Mouse (Mus musculus) MEL (cell line): ENCODE data around the gene Fam192a. TPM values are rescaled to one million over a fixed set of nuclear protein-coding genes. Genes with fewer than 3 reads are reported as not detected.

Experiments
- DNase-seq: peaks from one replicate; pipeline ENCODE4 v3.0.0; 2011; ENCODE audit warnings: low read depth, low spot score
- H3K27ac ChIP-seq: 2 replicates; pipeline ENCODE4 v1.5.1; 2012; ENCODE audit warnings: low read depth, mild to moderate bottlenecking, control low read depth, low read length, moderate library complexity; ENCODE audit not compliant: control insufficient read depth
- H3K27me3 ChIP-seq, 2 experiments: fragments of 150-350 bp in 1 of 2; sonication (generic) in 1 of 2; 2 replicates each; pipeline ENCODE4 v1.6.1; 2012; ENCODE audit warnings: low read length in 2 of 2, mild to moderate bottlenecking in 2 of 2, improper control_type of control experiment in 1 of 2, moderate library complexity in 1 of 2; ENCODE audit not compliant: insufficient read depth in 2 of 2, control insufficient read depth in 1 of 2
- H3K36me3 ChIP-seq, 2 experiments: 2 replicates each; pipeline ENCODE4 v1.6.1; 2012 to 2014; ENCODE audit warnings: low read length in 2 of 2, improper control_type of control experiment in 1 of 2, inconsistent platforms in 1 of 2, mild to moderate bottlenecking in 1 of 2; ENCODE audit not compliant: insufficient read depth in 2 of 2, control insufficient read depth in 1 of 2
- H3K4me1 ChIP-seq, 2 experiments: fragments of 150-350 bp in 1 of 2; sonication (generic) in 1 of 2; 2 replicates each; pipeline ENCODE4 v1.6.1; 2012; ENCODE audit warnings: low read length in 2 of 2, improper control_type of control experiment in 1 of 2, mild to moderate bottlenecking in 1 of 2; ENCODE audit not compliant: insufficient read depth in 2 of 2, control insufficient read depth in 1 of 2
- H3K4me3 ChIP-seq, 2 experiments: fragments of 150-350 bp in 1 of 2; sonication (generic) in 1 of 2; 2 replicates each; pipeline ENCODE4 v1.5.1; 2012; ENCODE audit warnings: low read depth in 2 of 2, low read length in 2 of 2, mild to moderate bottlenecking in 2 of 2, moderate library complexity in 2 of 2, control low read depth in 1 of 2, improper control_type of control experiment in 1 of 2; ENCODE audit not compliant: control insufficient read depth in 1 of 2, insufficient read depth in 1 of 2
- H3K79me2 ChIP-seq: 2 replicates; pipeline ENCODE4 v1.6.1; 2012; ENCODE audit warnings: mild to moderate bottlenecking, low read length, moderate library complexity; ENCODE audit not compliant: control insufficient read depth, poor library complexity, insufficient read depth
- H3K9ac ChIP-seq: 2 replicates; pipeline ENCODE4 v1.6.1; 2012; ENCODE audit warnings: low read depth, mild to moderate bottlenecking, control low read depth, low read length, moderate library complexity; ENCODE audit not compliant: control insufficient read depth, poor library complexity, severe bottlenecking
- H3K9me3 ChIP-seq: fragments of 150-350 bp; sonication (generic); replicated peaks from 2 replicates; pipeline ENCODE4 v1.6.1; 2012; ENCODE audit warnings: mild to moderate bottlenecking, low read length, improper control_type of control experiment, moderate library complexity; ENCODE audit not compliant: insufficient read depth
- CHD1 ChIP-seq: IDR thresholded peaks from 2 replicates; pipeline ENCODE4 v1.6.1; 2012; ENCODE audit warnings: low read depth, mild to moderate bottlenecking, inconsistent platforms, low read length, improper control_type of control experiment
- CHD2 ChIP-seq: IDR thresholded peaks from 2 replicates; pipeline ENCODE4 v1.6.1; 2011; ENCODE audit warnings: low read length, improper control_type of control experiment
- CTCF ChIP-seq, 3 experiments: IDR thresholded peaks in 2 of 3; conservative IDR thresholded peaks in 1 of 3; 2 replicates each; pipeline ENCODE4 v1.5.1; 2011 to 2012; ENCODE audit warnings: low read length in 3 of 3, low read depth in 2 of 3, mild to moderate bottlenecking in 2 of 3, improper control_type of control experiment in 1 of 3, inconsistent platforms in 1 of 3, mixed read lengths in 1 of 3, moderate library complexity in 1 of 3; ENCODE audit not compliant: control insufficient read depth in 1 of 3, insufficient read depth in 1 of 3, poor library complexity in 1 of 3, severe bottlenecking in 1 of 3
- ELF1 ChIP-seq: IDR thresholded peaks from 2 replicates; pipeline ENCODE4 v1.6.1; 2014; ENCODE audit warnings: low read depth, mild to moderate bottlenecking, inconsistent platforms, low read length, improper control_type of control experiment, moderate library complexity
- ETS1 ChIP-seq: IDR thresholded peaks from 2 replicates; pipeline ENCODE4 v1.6.1; 2012; ENCODE audit warnings: low read depth, mild to moderate bottlenecking, inconsistent platforms, low read length, improper control_type of control experiment, moderate library complexity
- GABPA ChIP-seq: IDR thresholded peaks from 2 replicates; pipeline ENCODE4 v1.6.1; 2012; ENCODE audit warnings: low read depth, mild to moderate bottlenecking, inconsistent platforms, low read length, improper control_type of control experiment, moderate library complexity
- GATA1 ChIP-seq: IDR thresholded peaks from 2 replicates; pipeline ENCODE4 v1.6.1; 2011; ENCODE audit warnings: low read depth, low read length, improper control_type of control experiment
- JUND ChIP-seq: IDR thresholded peaks from 2 replicates; pipeline ENCODE4 v1.6.1; 2011; ENCODE audit warnings: low read depth, mild to moderate bottlenecking, improper control_type of control experiment, low read length
- MAFK ChIP-seq: IDR thresholded peaks from 2 replicates; pipeline ENCODE4 v1.6.1; 2011; ENCODE audit warnings: low read depth, mild to moderate bottlenecking, low read length, improper control_type of control experiment, borderline replicate concordance
- MAX ChIP-seq: IDR thresholded peaks from 2 replicates; pipeline ENCODE4 v1.6.1; 2011; ENCODE audit warnings: low read length, improper control_type of control experiment
- MAZ ChIP-seq: IDR thresholded peaks from 2 replicates; pipeline ENCODE4 v1.6.1; 2012; ENCODE audit warnings: low read depth, mild to moderate bottlenecking, inconsistent platforms, low read length, improper control_type of control experiment
- MYB ChIP-seq: IDR thresholded peaks from 2 replicates; pipeline ENCODE4 v1.6.1; 2011; ENCODE audit warnings: mild to moderate bottlenecking, low read depth, low read length, improper control_type of control experiment
- NELFE ChIP-seq: IDR thresholded peaks from 2 replicates; pipeline ENCODE4 v1.6.1; 2011; ENCODE audit warnings: low read depth, low read length, improper control_type of control experiment
- NRF1 ChIP-seq: IDR thresholded peaks from 2 replicates; pipeline ENCODE4 v1.6.1; 2014; ENCODE audit warnings: low read depth, mild to moderate bottlenecking, inconsistent platforms, low read length, improper control_type of control experiment, moderate library complexity; ENCODE audit not compliant: poor library complexity, insufficient read depth, severe bottlenecking
- POLR2A ChIP-seq, 2 experiments: IDR thresholded peaks; 2 replicates each; pipeline ENCODE4 v1.6.1; 2011 to 2012; ENCODE audit warnings: low read length in 2 of 2, mild to moderate bottlenecking in 2 of 2, control low read depth in 1 of 2, improper control_type of control experiment in 1 of 2, low read depth in 1 of 2, moderate library complexity in 1 of 2; ENCODE audit not compliant: control insufficient read depth in 1 of 2, insufficient read depth in 1 of 2, poor library complexity in 1 of 2
- POLR2AphosphoS2 ChIP-seq: IDR thresholded peaks from 2 replicates; pipeline ENCODE4 v1.6.1; 2011; ENCODE audit warnings: low read length, improper control_type of control experiment
- POLR2AphosphoS5 ChIP-seq: IDR thresholded peaks from 2 replicates; pipeline ENCODE4 v1.6.1; 2012; ENCODE audit warnings: low read depth, borderline replicate concordance, mild to moderate bottlenecking, inconsistent platforms, low read length, moderate library complexity, mixed read lengths
- RAD21 ChIP-seq: IDR thresholded peaks from 2 replicates; pipeline ENCODE4 v1.6.1; 2011; ENCODE audit warnings: mild to moderate bottlenecking, low read depth, low read length, improper control_type of control experiment
- RCOR1 ChIP-seq: IDR thresholded peaks from 2 replicates; pipeline ENCODE4 v1.6.1; 2012; ENCODE audit warnings: low read depth, mild to moderate bottlenecking, inconsistent platforms, low read length, improper control_type of control experiment
- TAL1 ChIP-seq: IDR thresholded peaks from 2 replicates; pipeline ENCODE4 v1.6.1; 2012; ENCODE audit warnings: mild to moderate bottlenecking, inconsistent platforms, low read length, moderate library complexity, mixed read lengths
- TBP ChIP-seq: IDR thresholded peaks from 2 replicates; pipeline ENCODE4 v1.8.0; 2011; ENCODE audit warnings: low read depth, low read length, improper control_type of control experiment
- TCF12 ChIP-seq: IDR thresholded peaks from 2 replicates; pipeline ENCODE4 v1.6.1; 2014; ENCODE audit warnings: low read depth, mild to moderate bottlenecking, inconsistent platforms, low read length, improper control_type of control experiment, moderate library complexity
- UBTF ChIP-seq: IDR thresholded peaks from 2 replicates; pipeline ENCODE4 v1.6.1; 2012; ENCODE audit warnings: low read depth, mild to moderate bottlenecking, inconsistent platforms, low read length, improper control_type of control experiment, moderate library complexity, borderline replicate concordance; ENCODE audit not compliant: insufficient read depth
- USF1 ChIP-seq: IDR thresholded peaks from 2 replicates; pipeline ENCODE4 v1.6.1; 2014; ENCODE audit warnings: low read depth, mild to moderate bottlenecking, inconsistent platforms, low read length, improper control_type of control experiment, moderate library complexity
- USF2 ChIP-seq, 2 experiments: IDR thresholded peaks; 2 replicates each; pipeline ENCODE4 v1.6.1; 2011 to 2012; ENCODE audit warnings: improper control_type of control experiment in 2 of 2, low read length in 2 of 2, borderline replicate concordance in 1 of 2, inconsistent platforms in 1 of 2, low read depth in 1 of 2, mild to moderate bottlenecking in 1 of 2; ENCODE audit not compliant: insufficient read depth in 1 of 2
- ZKSCAN1 ChIP-seq: IDR thresholded peaks from 2 replicates; pipeline ENCODE4 v1.6.1; 2012; ENCODE audit warnings: low read depth, mild to moderate bottlenecking, inconsistent platforms, low read length, improper control_type of control experiment, moderate library complexity
- ZMIZ1 ChIP-seq: IDR thresholded peaks from 2 replicates; pipeline ENCODE4 v1.6.1; 2012; ENCODE audit warnings: low read depth, mild to moderate bottlenecking, inconsistent platforms, low read length, improper control_type of control experiment, moderate library complexity
- ZNF384 ChIP-seq: IDR thresholded peaks from 2 replicates; pipeline ENCODE4 v1.6.1; 2012; ENCODE audit warnings: low read depth, mild to moderate bottlenecking, inconsistent platforms, low read length, improper control_type of control experiment
- polyA plus RNA-seq, 2 experiments: library from polyadenylated mRNA; stranded (reverse) in 1 of 2; unstranded in 1 of 2; fragments of >175 nt in 1 of 2; fragments of >200 nt in 1 of 2; gene quantifications; 2 replicates each; pipeline versions ENCODE4 v1.2.1 to v1.2.4; 2012; ENCODE audit warnings: low replicate concordance in 2 of 2, low read depth in 1 of 2; ENCODE audit not compliant: insufficient read length in 2 of 2, insufficient read depth in 1 of 2, missing spikeins in 1 of 2
- total RNA-seq: library from RNA; depleted of rRNA; stranded (reverse); fragments of 300-350 nt; gene quantifications from 2 replicates; pipeline ENCODE4 v1.2.3, GENCODE M21; 2012

The Fam192a gene
- total and polyA plus RNA-seq, 3 experiments, result 46.3 to 88.1 TPM; not detected in 1

- TF ChIP-seq ELF1 (no peak), ZMIZ1 (no peak), GABPA (no peak), ZKSCAN1 (no peak), JUND (no peak)
- TF ChIP-seq, all 39 proteins: peak for 0
- Histone ChIP-seq H3K9me3 (no peaks in the 10 kb centered on the region), H3K9ac (no peak overlapping the region), H3K4me3 (no peak overlapping the region), H3K27me3 (no peaks in the 10 kb centered on the region), H3K4me1 (no peaks in the 10 kb centered on the region), H3K79me2 (no peaks in the 10 kb centered on the region), H3K27ac (no peak overlapping the region), H3K36me3 (no peaks in the 10 kb centered on the region; a peak in 1 of 4 replicates)
- no peak for DNase-seq
Measured at GRCm38 (mm10) chr8:94569419-94569818, 32.4 kb downstream of the Fam192a start.

- Histone ChIP-seq H3K4me1 (no peaks in the 10 kb centered on the region), H3K79me2 (no peaks in the 10 kb centered on the region), H3K27ac (no peak overlapping the region)
Measured at GRCm38 (mm10) chr8:94568098-94568497, 33.7 kb downstream of the Fam192a start.

GRCm38 (mm10) chr8:94567159-94567849 is 34.5 kb downstream of the Fam192a start:
- H3K9me3 ChIP-seq, result no peaks in the 10 kb centered on the region
- H3K4me1 ChIP-seq, result no peaks in the 10 kb centered on the region
- H3K79me2 ChIP-seq, result no peaks in the 10 kb centered on the region
- TF ChIP-seq MAZ, result no peak
- no peak for TF ChIP-seq ETS1
- TF ChIP-seq MAX, result no peak
- TF ChIP-seq CTCF (IDR thresholded peaks at IDR 0.05 in 2 of 3, conservative IDR thresholded peaks at IDR 0.05 in 1 of 3; ENCODE audit: control insufficient read depth in 1 of 3, insufficient read depth in 1 of 3, low read depth in 2 of 3, low read length in 3 of 3, poor library complexity in 1 of 3, severe bottlenecking in 1 of 3), result no peak
- TF ChIP-seq UBTF, result no peak
- TF ChIP-seq MYB, result no peak
- TF ChIP-seq GABPA, result no peak
- TF ChIP-seq GATA1, result no peak
- TF ChIP-seq POLR2A (IDR thresholded peaks at IDR 0.05; ENCODE audit: control insufficient read depth in 1 of 2, insufficient read depth in 1 of 2, low read depth in 1 of 2, low read length in 2 of 2, poor library complexity in 1 of 2), result no peak
- no peak for TF ChIP-seq POLR2AphosphoS5
- no peak for TF ChIP-seq USF2 (IDR thresholded peaks at IDR 0.05; ENCODE audit: borderline replicate concordance in 1 of 2, insufficient read depth in 1 of 2, low read depth in 1 of 2, low read length in 2 of 2)
- no peak for TF ChIP-seq POLR2AphosphoS2
- no peak for TF ChIP-seq MAFK
- H3K4me3 ChIP-seq, result no peak overlapping the region
- H3K27ac ChIP-seq, result no peak overlapping the region
- no peaks in the 10 kb centered on the region for H3K36me3 ChIP-seq
- H3K9ac ChIP-seq, result no peak overlapping the region
- H3K27me3 ChIP-seq, result no peaks in the 10 kb centered on the region
- no peak for DNase-seq

More at GRCm38 (mm10) chr8:94568098-94568497, 33.7 kb downstream of the Fam192a start:
- TF ChIP-seq ZNF384 (no peak), ZKSCAN1 (no peak), TCF12 (no peak), NRF1 (no peak), NELFE (no peak), MAFK (no peak), CHD1 (no peak), RAD21 (no peak), CHD2 (no peak), MAX (no peak), POLR2AphosphoS5 (no peak), CTCF (IDR thresholded peaks at IDR 0.05 in 2 of 3, conservative IDR thresholded peaks at IDR 0.05 in 1 of 3; ENCODE audit: control insufficient read depth in 1 of 3, insufficient read depth in 1 of 3, low read depth in 2 of 3, low read length in 3 of 3, poor library complexity in 1 of 3, severe bottlenecking in 1 of 3) (no peak), GABPA (no peak), ELF1 (no peak), USF1 (no peak), JUND (no peak), TAL1 (no peak), TBP (no peak), RCOR1 (no peak), ZMIZ1 (no peak)
- DNase-seq, result no peak
- H3K36me3 ChIP-seq, result no peaks in the 10 kb centered on the region
- no peaks in the 10 kb centered on the region for H3K27me3 ChIP-seq
- no peaks in the 10 kb centered on the region for H3K9me3 ChIP-seq
- H3K4me3 ChIP-seq, result no peak overlapping the region
- no peak overlapping the region for H3K9ac ChIP-seq
